Mouse (Mus musculus): ENCODE measurements around the gene Rictor. TPM values are rescaled to one million over a fixed set of nuclear protein-coding genes. Genes with fewer than 3 reads are reported as not detected.

The Rictor gene
- polyA plus RNA-seq, 1 experiment = 18.6 TPM

Other genes starting within 250 kb of the Rictor start
- 2.8 and 4.8 TPM in 2 replicates for gene Fyb, start 185.5 kb upstream of the Rictor start, polyA plus RNA-seq (2012; rRNA removed)
- 2.6 and 2.7 TPM in 2 replicates for gene Osmr, start 166.6 kb downstream of the Rictor start, polyA plus RNA-seq (2012; rRNA removed)

All from frontal cortex, adult 2 months (tissue).